Mouse (Mus musculus) cerebellum, adult 9-11 months (tissue): ENCODE data around the gene Ptchd4.
A peak's percentile ranks its signal among the peaks of the same experiment; 100 is the strongest.

Experiments used
- DNase-seq: peaks from one replicate; pipeline ENCODE4 v3.0.0; 2022

Gene Ptchd4

DNA sequence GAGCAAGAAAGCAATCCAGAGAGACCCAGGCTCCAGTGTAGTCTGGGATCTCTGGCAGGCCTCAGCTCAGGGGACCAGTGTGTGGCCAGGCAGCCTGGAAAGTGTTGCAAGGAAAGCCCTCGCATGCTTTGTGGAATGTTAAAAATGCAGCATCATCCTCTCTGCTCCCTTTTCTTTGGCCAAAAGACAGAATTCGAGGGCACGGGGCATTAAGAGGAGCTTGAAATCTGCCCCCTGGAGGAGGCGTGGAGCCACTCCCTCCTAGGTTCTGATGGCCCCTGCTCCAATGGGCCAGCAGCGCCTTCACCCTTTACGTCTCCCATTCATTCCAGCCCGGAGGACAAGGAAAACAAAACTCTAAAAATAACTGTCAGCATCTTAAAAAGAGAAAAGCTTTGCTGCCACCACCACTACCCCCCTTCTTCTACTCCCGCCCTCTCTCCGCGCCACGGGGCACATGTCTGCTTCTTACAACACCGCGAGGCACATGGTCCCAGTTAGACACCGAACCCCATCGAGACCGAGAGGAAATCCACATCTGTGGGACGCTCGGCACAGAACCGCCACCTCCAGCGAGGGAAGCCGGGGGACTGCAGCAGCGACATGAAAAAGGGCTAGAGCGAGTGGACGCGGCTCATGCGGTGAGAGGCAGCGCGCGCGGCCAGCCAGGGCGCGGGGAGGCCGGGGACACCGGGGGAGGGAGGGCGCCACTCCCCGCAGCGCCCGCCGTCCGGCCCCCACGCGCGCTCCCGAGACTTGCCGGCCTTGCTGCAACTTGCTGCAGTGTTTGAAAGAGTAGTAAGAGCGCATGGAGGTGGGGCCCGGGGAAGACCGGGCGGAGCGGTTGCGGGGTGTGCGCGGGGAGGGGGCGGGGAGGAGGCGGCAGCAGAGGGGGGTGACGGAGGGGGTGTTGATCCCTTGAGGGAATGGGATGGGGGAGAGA, at the start of gene Ptchd4:
Gene Ptchd4 (plus strand): TSS at position 279 of the 943 bp plus-strand sequence.
- DNase-seq: peak; percentile 71

DNA sequence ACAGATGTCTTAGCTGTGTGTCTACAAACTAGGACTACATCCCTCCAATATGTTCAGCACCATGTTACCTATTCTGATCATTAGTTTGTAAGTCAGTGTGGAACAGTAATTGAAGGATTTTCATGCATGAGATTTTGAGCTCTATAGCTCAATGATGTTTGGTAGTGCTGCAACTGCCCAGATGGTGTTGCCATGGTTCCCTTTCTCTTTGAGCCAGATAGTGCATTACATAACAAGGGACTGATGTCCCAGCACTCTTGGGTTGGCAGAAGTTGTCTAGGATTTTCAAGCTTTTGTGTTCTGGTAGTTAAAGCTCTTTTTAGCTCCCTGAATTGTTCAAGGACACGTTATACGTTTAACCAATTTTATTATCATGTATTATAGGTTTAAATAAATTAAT, 38.9 kb upstream of the Ptchd4 start:
- DNase-seq: no peak

DNA sequence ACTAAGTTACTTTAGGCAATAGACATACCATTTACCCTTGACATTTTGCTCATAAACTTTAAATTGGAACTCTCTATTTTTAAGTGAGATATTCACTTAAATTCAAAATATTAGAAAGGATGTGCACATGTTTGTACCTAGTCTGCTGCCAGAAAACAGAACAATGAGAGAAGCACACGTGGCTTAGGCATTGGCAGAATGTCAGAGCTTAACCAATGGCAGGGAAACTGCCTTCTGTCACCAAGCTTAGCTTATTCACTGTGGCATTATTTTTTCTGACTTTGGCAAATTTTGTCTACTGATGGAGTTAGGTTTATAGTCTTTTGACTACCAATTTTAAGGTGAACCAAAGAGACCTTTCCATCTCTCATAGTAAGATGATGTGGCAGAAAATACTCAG, 31.4 kb upstream of the Ptchd4 start:
- DNase-seq: peak; percentile 57

DNA sequence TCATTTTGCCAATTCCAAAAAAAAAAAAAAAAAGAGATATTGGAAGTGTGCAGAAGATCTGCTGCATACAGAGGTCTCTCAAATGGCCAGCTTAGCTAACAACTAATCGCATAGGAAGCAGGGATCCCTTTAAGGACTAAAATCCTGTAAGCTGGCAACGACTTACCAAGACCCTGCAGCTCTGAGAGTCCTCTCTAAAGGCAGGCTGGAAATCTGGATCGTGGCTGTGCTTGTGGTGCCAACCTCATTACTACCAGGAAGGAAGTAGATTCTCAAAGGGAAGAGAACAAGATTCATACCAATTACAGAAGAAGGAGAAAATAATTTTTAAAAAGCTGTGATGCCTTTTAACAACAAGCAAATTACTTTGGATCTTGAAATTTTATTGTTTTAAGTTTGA, 29.5 kb upstream of the Ptchd4 start:
- peak; percentile 28 for DNase-seq

DNA sequence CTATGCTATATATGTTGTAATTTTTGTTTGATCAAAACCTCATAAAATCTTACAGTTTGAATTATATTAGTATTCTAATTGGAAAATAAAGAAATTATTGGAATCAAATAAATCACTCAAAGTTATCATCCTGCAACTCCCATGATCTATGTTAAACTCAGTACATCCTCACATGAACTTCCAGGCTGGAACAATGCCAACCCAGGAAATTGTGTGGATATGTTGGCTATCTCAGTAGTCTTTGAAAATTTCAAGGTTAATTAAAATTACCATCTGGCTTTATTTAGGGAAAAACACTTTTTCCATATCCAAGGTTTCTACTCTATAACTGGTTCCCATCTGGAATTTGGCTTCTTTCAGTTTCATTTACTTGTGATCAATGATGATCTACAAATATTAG, 25.4 kb upstream of the Ptchd4 start:
- DNase-seq: peak; percentile 39

DNA sequence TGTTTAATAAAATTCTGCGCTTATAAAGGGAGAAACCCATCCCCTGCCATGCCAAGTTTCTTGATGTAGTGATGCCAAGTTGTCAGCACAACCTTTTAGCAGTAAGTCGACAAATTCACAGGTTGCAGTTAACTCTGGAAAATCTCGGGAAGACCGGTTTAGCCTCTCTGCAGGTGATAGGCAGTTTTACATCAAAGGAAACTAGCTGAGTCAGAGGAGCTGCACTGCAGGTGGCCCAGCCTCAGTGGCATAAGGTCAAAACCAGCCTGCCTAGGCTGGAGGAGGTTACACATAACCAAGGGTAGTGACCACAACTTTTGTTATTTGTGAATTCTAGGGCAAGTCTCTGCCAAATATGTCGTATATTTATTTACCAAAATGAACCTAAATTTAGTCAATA, 24.0 kb upstream of the Ptchd4 start:
- no peak for DNase-seq

DNA sequence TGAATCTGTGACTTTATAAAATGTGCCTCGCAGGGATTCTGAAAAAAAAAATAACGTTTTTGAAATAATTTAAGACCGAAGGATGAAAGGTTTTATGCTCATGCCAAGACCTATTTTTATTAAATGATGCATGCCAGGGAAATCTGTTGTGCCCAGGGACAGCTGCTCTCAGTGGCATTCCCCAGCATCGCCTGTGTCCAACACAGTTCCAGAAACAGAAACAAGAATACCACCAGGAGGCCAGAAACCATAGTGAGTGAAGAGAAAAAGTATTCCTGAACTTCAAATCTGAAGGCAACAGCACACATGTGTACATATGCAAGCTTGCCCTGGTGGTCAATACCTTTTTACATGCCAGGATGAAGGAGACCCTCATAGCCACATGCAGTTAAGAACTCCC, 17.8 kb upstream of the Ptchd4 start:
- DNase-seq: peak; percentile 61

DNA sequence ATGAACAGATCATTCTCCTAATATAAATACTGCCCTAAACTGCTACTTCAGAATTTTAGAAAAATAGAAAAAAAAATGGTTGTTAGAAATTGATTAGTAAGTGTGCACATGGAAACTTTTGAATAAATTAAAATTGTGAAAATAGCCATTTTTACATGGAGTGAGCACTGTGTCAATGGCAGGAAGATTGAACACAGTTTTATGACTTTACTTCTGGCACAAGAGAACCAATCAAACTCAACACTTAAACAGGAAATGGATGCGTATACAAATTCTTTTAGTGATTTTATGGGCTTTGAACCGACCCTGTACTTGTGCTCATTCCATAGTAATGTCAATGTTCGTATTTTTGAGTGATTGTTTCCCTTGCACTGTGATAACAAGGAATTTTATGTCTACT, 16.1 kb upstream of the Ptchd4 start:
- DNase-seq: no peak

DNA sequence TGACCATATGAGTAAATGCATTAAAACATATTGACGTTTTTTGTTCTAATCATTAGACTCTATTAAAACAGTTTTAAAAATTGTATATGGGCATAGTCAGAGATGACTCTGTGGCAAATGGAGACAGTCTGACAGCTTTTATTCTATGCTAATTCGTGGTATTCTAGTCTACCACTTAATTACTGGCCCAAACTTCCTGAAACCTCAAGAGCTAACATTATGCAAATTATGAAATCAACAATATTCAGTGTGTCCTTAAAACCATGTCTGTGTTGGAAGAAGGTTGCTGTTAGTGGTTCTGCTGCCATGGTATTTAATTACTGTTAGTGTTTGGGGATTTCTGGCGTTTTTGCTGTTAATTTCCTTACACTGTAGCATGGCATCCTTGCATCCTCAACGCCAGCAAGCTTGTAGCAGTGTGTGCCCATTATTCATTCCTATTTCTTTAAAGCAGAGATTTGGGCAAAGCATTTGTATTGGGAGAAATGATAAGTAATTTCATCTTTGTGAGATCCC, 12.6 kb upstream of the Ptchd4 start:
- no peak for DNase-seq

DNA sequence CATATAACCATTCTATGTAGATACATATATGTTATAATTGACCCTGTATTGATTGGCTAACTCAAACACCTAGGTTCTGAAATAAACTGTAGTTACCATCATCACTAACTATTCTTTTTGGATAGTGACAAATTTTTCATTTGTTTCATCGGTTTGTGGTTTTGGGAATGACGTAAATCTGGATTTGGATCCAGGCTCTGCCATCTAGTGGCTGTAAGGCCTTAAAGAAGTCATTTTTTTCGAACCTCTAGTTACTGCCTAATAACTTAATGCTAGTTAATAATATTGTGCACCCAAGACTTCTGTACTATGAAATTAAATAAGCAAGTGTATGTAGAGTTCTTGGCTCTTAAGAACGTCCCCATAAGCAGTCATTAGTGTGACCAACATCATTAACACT, 11.5 kb upstream of the Ptchd4 start:
- DNase-seq: no peak

DNA sequence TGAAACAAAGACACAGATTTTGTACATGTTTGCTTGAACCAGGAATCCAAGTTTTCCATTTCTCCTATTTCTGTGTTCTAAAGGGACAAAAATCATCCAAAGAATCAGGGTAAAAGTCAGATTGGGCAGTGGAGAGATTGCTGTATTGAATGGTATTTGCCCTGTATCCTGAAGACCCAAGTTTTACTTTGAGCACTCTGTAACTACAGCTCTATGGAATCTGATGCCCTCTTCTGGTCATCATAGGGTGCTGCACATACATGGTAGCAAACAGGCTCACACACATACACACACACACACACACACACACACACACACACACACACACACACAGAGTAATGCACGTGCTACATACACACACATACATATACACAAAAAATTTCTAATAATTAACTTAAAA, 8.7 kb upstream of the Ptchd4 start:
- DNase-seq: no peak

DNA sequence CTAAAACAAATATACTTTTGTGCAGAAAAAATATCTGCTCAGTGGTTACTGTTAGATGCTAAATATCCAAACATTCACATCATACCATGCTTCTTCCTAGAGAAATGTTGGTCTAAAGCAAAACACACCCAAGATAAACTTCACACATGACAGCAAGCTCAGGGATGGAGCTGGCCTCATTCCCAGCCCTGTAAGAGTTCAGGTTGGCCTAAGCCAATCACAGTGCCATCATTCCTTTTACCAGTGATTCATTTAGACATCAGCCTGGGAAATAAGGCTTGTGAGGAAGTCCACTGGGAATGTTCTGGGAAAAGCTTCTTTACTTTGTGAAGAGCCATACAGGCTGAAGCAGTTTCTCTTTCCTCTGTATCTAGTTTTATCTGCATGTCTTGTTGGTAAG, 5.6 kb upstream of the Ptchd4 start:
- DNase-seq: no peak

DNA sequence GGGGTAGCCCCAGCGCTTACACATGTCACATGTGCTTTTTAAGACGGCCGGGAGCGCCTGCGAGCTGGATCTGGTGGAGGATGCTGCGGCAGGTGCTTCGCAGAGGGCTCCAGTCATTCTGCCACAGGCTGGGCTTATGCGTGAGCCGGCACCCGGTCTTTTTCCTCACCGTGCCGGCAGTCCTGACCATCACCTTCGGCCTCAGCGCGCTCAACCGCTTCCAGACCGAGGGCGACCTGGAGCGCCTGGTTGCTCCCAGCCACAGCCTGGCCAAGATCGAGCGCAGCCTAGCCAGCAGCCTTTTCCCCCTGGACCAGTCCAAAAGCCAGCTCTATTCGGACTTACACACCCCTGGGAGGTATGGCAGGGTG, 850 bp downstream of the Ptchd4 start:
- DNase-seq: peak; percentile 69

DNA sequence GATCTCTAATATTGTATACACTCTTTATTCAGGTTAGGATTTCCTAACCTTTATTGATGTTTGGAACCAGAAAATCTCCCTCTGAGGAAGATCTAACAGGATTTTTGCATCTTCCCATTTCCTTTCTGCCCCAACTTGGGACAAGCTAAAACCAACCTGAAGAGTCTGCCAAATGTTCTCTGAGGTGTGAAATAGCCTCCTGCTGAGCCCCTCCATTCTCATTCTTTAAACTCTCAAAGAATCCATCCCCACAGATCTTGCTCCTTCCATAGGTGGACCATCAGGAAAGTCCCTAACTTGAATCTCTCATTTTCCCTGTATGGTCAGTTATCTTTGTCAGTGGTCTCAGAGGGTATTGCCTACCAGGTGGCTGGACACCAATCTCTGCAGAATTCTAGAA, 20.0 kb downstream of the Ptchd4 start:
- peak; percentile 63 for DNase-seq

DNA sequence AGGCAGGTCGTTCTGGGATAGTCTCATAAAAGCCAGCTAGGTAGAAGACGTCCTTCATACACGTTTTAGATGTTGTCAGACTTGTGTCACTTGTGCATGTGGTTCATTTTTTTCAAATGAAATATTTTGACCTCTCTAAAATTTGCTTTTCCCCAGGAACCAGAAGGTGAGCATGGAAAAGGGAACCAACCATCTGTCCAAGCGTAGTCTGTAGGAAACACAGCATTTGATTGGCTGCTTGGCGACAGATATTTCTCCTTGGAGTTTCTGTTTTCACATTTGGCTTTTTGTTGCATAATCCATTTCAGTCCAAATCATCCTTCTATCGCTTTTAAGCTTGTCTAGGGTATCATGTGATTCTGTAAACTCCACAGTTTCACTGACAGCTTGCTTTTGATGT, 20.8 kb downstream of the Ptchd4 start:
- DNase-seq: peak; percentile 61

DNA sequence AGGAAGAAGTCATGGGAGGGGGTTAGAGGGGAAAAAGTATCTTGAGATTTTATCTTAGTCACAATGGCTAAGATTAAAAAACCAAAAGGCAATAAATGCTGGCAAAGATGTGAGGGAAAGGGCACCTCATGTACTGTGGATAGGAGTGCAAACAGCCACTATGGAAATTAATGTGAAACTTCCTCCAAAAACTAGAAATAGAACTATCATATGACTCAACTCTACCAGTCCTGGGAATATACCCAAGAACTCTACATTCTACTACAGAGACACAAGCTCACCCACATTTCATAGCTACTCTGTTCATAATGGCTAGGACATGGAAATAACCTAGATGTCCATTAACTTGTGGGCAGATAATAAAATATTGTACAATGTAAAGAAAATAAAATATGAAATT, 30.3 kb downstream of the Ptchd4 start:
- DNase-seq: no peak

DNA sequence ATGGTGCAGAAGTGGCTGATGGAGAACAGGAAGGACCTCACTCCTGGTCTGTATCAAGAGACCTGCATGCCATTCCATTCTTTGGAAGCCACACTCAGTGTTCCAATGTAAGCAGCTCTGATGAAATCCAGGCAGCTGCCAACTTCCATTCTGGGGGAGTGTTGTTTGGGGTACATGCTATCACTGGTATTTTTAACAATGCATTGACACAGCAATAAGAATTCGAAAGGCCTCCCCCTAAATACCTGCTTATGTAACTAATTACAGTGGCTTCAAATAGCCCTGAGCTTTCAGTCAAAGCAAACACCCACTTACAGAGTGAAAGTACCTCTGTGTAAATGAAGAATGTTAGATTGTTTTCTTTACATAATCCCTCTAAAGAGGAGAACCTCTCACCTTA, 42.7 kb downstream of the Ptchd4 start:
- no peak for DNase-seq

DNA sequence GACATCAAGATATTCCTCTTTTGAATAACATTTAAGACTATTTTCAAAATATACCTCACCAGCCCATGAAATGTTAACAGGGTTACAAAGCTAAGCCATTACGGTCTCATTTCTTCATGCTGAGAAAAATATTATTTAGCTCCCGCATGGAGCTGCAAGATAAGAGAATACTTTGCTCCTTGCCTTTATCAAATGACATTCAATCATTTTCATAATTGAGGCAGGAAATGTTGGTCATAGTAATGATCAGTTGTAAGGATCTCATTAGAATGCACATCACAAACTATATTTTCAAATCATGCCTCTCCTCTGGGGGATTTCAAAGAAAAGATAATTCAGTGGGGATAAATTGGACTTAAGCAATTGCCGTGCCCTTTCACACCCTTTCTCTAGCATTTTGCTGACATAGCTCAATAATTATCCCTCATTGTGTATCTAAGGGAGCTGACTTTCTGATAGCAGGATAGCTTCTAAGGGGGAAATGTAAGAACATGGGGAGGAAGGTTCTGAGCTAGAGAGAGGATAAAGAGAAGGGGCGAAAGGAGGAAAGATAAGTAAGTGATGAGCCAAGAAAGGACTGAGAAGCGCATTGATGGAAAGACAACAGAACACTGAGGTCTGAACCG, 47.5 kb downstream of the Ptchd4 start:
- DNase-seq: no peak

DNA sequence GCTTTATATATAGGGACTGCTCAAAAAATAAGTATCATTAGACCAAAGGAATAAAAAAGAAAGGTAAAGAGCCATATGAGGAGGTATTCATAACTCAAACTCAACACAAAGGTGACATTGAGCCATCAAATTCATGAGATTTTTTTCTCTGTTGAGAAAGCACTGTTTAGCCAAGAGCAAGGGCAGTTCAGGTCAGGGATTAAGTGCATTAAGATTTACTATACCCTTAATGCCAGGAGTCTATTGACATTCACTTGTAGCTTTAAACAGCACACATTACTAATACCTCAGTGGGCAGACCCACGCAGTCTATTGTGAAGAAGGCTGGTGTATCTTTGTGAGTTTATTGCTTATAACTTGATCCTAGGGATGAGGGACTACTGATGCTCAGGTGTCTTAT, 49.0 kb downstream of the Ptchd4 start:
- no peak for DNase-seq

DNA sequence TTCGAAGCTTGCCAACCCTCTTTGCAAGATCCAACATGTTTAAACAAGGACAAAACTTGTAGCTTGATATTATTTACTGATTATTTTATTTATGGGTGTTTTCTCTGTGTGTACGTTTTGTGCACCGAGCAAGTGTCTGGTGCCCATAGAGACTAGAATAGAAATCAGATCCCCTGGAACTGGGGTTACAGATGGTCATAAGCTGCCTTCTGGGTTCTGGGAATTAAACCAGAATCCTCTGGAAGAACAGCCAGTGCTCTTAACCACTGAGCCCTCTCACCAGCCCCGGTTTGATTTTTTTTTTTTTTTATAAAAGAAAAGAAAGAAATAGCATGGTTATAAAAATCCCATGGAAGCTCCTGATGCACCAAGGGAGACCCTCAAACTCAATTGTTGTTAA, 59.1 kb downstream of the Ptchd4 start:
- no peak for DNase-seq

DNA sequence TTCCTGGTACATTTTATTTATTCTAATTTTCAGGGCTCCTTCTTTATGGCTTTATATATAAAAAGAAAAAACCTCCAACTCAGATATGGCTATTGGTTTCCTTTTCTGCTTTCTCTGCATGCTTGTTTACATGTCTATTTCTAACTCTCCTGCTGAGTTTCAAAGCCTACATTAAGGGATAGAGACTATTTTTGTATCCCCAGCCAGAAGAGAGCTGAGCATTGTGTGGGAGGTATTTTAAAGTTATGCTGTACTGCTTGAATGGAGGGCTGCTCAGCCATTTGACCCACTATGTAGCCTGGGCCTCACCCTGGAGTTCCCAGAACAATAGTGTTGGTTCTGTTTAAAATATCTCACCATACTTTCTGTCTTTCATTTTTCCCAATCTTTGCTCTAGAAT, 77.3 kb downstream of the Ptchd4 start:
- DNase-seq: no peak

DNA sequence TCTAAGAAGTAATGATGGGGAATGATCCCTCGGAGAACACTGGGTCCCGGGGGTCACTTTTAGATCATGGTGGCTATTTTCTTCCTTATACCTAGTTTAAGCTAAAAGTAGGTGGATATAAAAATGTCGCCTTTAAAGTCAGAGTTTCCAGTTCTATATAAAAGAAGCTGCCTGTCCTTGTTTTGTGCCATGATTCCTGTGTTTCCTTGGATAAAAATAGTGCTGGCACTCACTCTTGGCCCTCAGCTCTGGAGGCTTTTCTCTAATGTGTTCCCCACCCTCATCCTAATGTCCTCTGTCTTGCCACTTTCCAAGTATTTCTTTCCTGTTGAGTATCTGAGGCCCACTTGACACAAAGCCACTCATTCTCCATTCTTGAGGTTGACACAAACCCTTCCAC, 79.6 kb downstream of the Ptchd4 start:
- DNase-seq: no peak

DNA sequence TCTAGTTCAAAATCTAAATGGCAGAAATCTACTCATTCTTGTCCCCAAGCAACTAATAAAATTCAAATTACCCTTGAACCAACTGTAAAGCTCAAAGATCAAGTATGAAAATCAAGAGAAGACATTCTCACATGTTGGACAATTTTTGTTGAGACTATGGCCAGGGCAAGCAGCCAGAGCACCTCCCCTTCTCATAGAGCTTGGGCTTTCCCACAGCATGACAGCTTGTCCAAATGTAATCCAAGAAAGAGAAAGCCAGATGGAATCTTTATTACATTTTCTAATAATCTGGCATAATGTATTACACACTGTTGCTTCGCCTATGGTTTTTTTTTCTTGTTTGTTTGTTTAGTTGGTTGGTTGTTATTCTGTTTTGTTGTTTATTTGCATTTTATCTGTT, 102.7 kb downstream of the Ptchd4 start:
- peak; percentile 25 for DNase-seq

DNA sequence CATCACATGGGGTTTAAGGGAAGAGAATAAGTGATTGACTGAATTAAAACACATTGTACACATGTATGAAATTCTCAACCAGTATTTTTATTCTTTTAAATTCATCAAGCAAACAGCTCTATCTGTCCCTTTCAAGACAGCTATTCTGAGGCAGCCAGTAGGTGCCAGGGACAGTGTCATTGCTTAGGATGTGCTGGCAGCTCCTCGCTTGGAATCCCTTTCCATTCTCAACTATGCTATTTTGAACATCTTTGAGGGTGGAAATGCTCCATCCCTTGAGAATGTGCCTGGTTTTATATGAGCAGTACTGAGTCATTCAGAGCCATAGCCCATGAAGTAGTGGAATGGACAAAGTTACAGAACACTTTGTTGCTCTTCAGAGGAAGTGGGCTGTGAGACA, 112.2 kb downstream of the Ptchd4 start:
- DNase-seq: no peak
